Mouse (Mus musculus): ENCODE data around the gene Usp32.
"Not testable (repeated sequence)": the region's sequence is repeated elsewhere in the genome, so short reads cannot be mapped to it uniquely, and the experiment has no call there.

The Usp32 gene

GRCm38 (mm10) chr11:85139581-85140540 is at the start of gene Usp32:
Usp32 (minus strand) TSS chr11:85140161.
- DNase-seq (ENCODE audit: low read depth, low spot score) = peak; percentile 99

GRCm38 (mm10) chr11:85189110-85189509 is 49.1 kb upstream of the Usp32 start:
- no peak for DNase-seq (ENCODE audit: low read depth, low spot score)

- no peak for DNase-seq (ENCODE audit: low read depth, low spot score)
Measured at GRCm38 (mm10) chr11:85184839-85185238, 44.9 kb upstream of the Usp32 start.

- peak; percentile 67 for DNase-seq (ENCODE audit: low read depth, low spot score)
Measured at GRCm38 (mm10) chr11:85184082-85184481, 44.1 kb upstream of the Usp32 start.

GRCm38 (mm10) chr11:85183284-85183779 is 43.4 kb upstream of the Usp32 start:
- DNase-seq (ENCODE audit: low read depth, low spot score) = no peak

GRCm38 (mm10) chr11:85182617-85183283 is 42.8 kb upstream of the Usp32 start:
- DNase-seq (ENCODE audit: low read depth, low spot score) = peak; percentile 81

- no peak for DNase-seq (ENCODE audit: low read depth, low spot score)
Measured at GRCm38 (mm10) chr11:85178413-85178812, 38.5 kb upstream of the Usp32 start.

GRCm38 (mm10) chr11:85177761-85178160 is 37.8 kb upstream of the Usp32 start:
- no peak for DNase-seq (ENCODE audit: low read depth, low spot score)

GRCm38 (mm10) chr11:85175941-85176340 is 36.0 kb upstream of the Usp32 start:
- DNase-seq (ENCODE audit: low read depth, low spot score) = no peak

- no peak for DNase-seq (ENCODE audit: low read depth, low spot score)
Measured at GRCm38 (mm10) chr11:85170833-85171232, 30.9 kb upstream of the Usp32 start.

GRCm38 (mm10) chr11:85170058-85170740 is 30.2 kb upstream of the Usp32 start, which contains the start of gene 1700125H20Rik:
1700125H20Rik (plus strand) TSS chr11:85170404.
- peak; percentile 92 for DNase-seq (ENCODE audit: low read depth, low spot score)

GRCm38 (mm10) chr11:85167503-85167902 is 27.5 kb upstream of the Usp32 start:
- DNase-seq (ENCODE audit: low read depth, low spot score) = no peak

- no peak for DNase-seq (ENCODE audit: low read depth, low spot score)
Measured at GRCm38 (mm10) chr11:85164371-85164770, 24.4 kb upstream of the Usp32 start.

- DNase-seq (ENCODE audit: low read depth, low spot score) = not testable (repeated sequence)
Measured at GRCm38 (mm10) chr11:85163014-85163413, 23.1 kb upstream of the Usp32 start.

GRCm38 (mm10) chr11:85157301-85157700 is 17.3 kb upstream of the Usp32 start:
- DNase-seq (ENCODE audit: low read depth, low spot score) = no peak

GRCm38 (mm10) chr11:85152256-85152930 is 12.4 kb upstream of the Usp32 start:
- DNase-seq (ENCODE audit: low read depth, low spot score) = no peak

- peak; percentile 36 for DNase-seq (ENCODE audit: low read depth, low spot score)
Measured at GRCm38 (mm10) chr11:85138776-85139474, 1.0 kb downstream of the Usp32 start.

GRCm38 (mm10) chr11:85131542-85131941 is 8.4 kb downstream of the Usp32 start:
- no peak for DNase-seq (ENCODE audit: low read depth, low spot score)

- DNase-seq (ENCODE audit: low read depth, low spot score) = no peak
Measured at GRCm38 (mm10) chr11:85128883-85129282, 11.1 kb downstream of the Usp32 start.

- peak; percentile 11 for DNase-seq (ENCODE audit: low read depth, low spot score)
Measured at GRCm38 (mm10) chr11:85126257-85127102, 13.5 kb downstream of the Usp32 start.

All from brain, adult 2 months (tissue).